Comparison of ENCODE assay signal across 8 mouse cellular contexts in genomic region chr7:45015957-45016612, GRCm38 (mm10). TPM values are rescaled to one million over a fixed set of nuclear protein-coding genes. Genes with fewer than 3 reads are reported as not detected.
DNase-seq lines count a peak whose midpoint lies in the region; ATAC-seq and TF ChIP-seq lines count a peak whose summit lies in the region.

Gene Scaf1 (minus strand): TSS chr7:45016363.

- H3K27me3 ChIP-seq in CH12.LX (replicated peaks), result no peaks in the 10 kb centered on the region
- H3K27me3 ChIP-seq in forebrain, embryonic 11.5 days (ENCODE audit: control insufficient read depth, insufficient read depth, low read length), result no peaks in the 10 kb centered on the region
- H3K27me3 ChIP-seq in heart, embryonic 16.5 days (ENCODE audit: control insufficient read depth, insufficient read depth, low read length), result no peaks in the 10 kb centered on the region
- peaks cover 32% of the 10 kb centered on the region for H3K27me3 ChIP-seq in liver, embryonic 15.5 days
- no peaks in the 10 kb centered on the region for H3K27me3 ChIP-seq in neural tube, embryonic 12.5 days (replicated peaks)

- no peak for TF ChIP-seq RAD21 in CH12.LX (IDR thresholded peaks at IDR 0.05; ENCODE audit: low read depth, low read length)

- ATAC-seq in forebrain, embryonic 11.5 days (replicated peaks; ENCODE audit: low FRiP score), result peak; percentile 89
- ATAC-seq in heart, embryonic 16.5 days (replicated peaks; ENCODE audit: extremely low read depth, insufficient read depth, low FRiP score), result peak; percentile 81
- ATAC-seq in liver, embryonic 15.5 days (ENCODE audit: insufficient read depth), result peak; percentile 74
- ATAC-seq in neural tube, embryonic 12.5 days (ENCODE audit: low FRiP score, low read depth), result peak; percentile 93

- peaks cover 25 to 41% of the 10 kb centered on the region in 2 experiments for H3K36me3 ChIP-seq in CH12.LX (replicated peaks in 1 of 2; ENCODE audit: control insufficient read depth in 1 of 2, insufficient read depth in 1 of 2, low read length in 1 of 2)
- H3K36me3 ChIP-seq in forebrain, embryonic 11.5 days (ENCODE audit: control insufficient read depth, insufficient read depth, low read length), result peaks cover 15% of the 10 kb centered on the region
- peaks cover 17% of the 10 kb centered on the region for H3K36me3 ChIP-seq in heart, embryonic 16.5 days (ENCODE audit: control insufficient read depth, insufficient read depth)
- peaks cover 26% of the 10 kb centered on the region for H3K36me3 ChIP-seq in liver, embryonic 15.5 days (replicated peaks)
- H3K36me3 ChIP-seq in neural tube, embryonic 12.5 days, result peaks cover 25% of the 10 kb centered on the region

- H3K4me3 ChIP-seq in CH12.LX (replicated peaks in 1 of 3; ENCODE audit: low read depth in 2 of 3, low read length in 2 of 3, poor library complexity in 1 of 3), result peak within 1 kb of the TSS; percentile 63 to 99 (median 92)
- H3K4me3 ChIP-seq in forebrain, embryonic 11.5 days (ENCODE audit: low read depth, low read length), result peak within 1 kb of the TSS; percentile 96
- peak within 1 kb of the TSS; percentile 89 for H3K4me3 ChIP-seq in heart, embryonic 16.5 days (ENCODE audit: low read length)
- H3K4me3 ChIP-seq in liver, embryonic 15.5 days (replicated peaks), result peak within 1 kb of the TSS; percentile 92
- peak within 1 kb of the TSS; percentile 95 for H3K4me3 ChIP-seq in neural tube, embryonic 12.5 days

- peak within 1 kb of the TSS; percentile 53 for H3K4me2 ChIP-seq in CH12.LX (ENCODE audit: insufficient read depth, low read depth, poor library complexity, severe bottlenecking)
- peak within 1 kb of the TSS; percentile 99 for H3K4me2 ChIP-seq in forebrain, embryonic 11.5 days (ENCODE audit: low read depth, low read length, severe bottlenecking)
- H3K4me2 ChIP-seq in heart, embryonic 16.5 days (ENCODE audit: low read depth, low read length), result peak within 1 kb of the TSS; percentile 77
- H3K4me2 ChIP-seq in liver, embryonic 15.5 days, result peak within 1 kb of the TSS; percentile 94
- H3K4me2 ChIP-seq in neural tube, embryonic 12.5 days (replicated peaks), result peak within 1 kb of the TSS; percentile 90

- no peak for TF ChIP-seq CTCF in CH12.LX (conservative IDR thresholded peaks at IDR 0.05 in 1 of 2, IDR thresholded peaks at IDR 0.05 in 1 of 2; ENCODE audit: low read depth in 2 of 2, low read length in 2 of 2)

- in situ Hi-C loops in CH12.LX (cut with MboI; ENCODE audit: low pct_ligation_motif_present, low pct_unique_long_range_greater_than_20kb, low sequenced_read_pairs), result no loop called here

- peak; percentile 65; the same call in 1 of the 2 replicates for TF ChIP-seq POLR2A in CH12.LX (IDR thresholded peaks at IDR 0.05; ENCODE audit: low read depth, low read length)

- no peaks in the 10 kb centered on the region for H3K9me3 ChIP-seq in CH12.LX (replicated peaks; ENCODE audit: low read length)
- no peaks in the 10 kb centered on the region for H3K9me3 ChIP-seq in forebrain, embryonic 11.5 days (ENCODE audit: control insufficient read depth, low read length)
- no peaks in the 10 kb centered on the region for H3K9me3 ChIP-seq in heart, embryonic 16.5 days (replicated peaks; ENCODE audit: control insufficient read depth, low read length)
- no peaks in the 10 kb centered on the region for H3K9me3 ChIP-seq in liver, embryonic 15.5 days (replicated peaks)
- H3K9me3 ChIP-seq in neural tube, embryonic 12.5 days, result no peaks in the 10 kb centered on the region

- H3K79me2 ChIP-seq in CH12.LX (replicated peaks; ENCODE audit: control insufficient read depth, extremely low read depth, insufficient read depth, poor library complexity, severe bottlenecking), result peaks cover 18% of the 10 kb centered on the region

- peak within 1 kb of the TSS; percentile 100 for H3K9ac ChIP-seq in CH12.LX (ENCODE audit: insufficient read depth, low read depth)
- H3K9ac ChIP-seq in forebrain, embryonic 11.5 days (ENCODE audit: low read length), result peak within 1 kb of the TSS; percentile 93
- peak within 1 kb of the TSS; percentile 97 for H3K9ac ChIP-seq in heart, embryonic 16.5 days (ENCODE audit: low read length)
- H3K9ac ChIP-seq in liver, embryonic 15.5 days, result peak within 1 kb of the TSS; percentile 97
- peak within 1 kb of the TSS; percentile 91 for H3K9ac ChIP-seq in neural tube, embryonic 12.5 days

- peak; percentile 99 for DNase-seq in CH12.LX (ENCODE audit: extremely low read depth)
- DNase-seq in c-Kit-positive CD71-positive TER-119-negative erythroid progenitor cells, embryonic 14.5 days (ENCODE audit: low read depth), result peak; percentile 96
- peak; percentile 100 for DNase-seq in forebrain, embryonic 11.5 days (ENCODE audit: low spot score)
- peak; percentile 99 to 100 for DNase-seq in kidney, postnatal 36 days
- peak; percentile 99 for DNase-seq in telencephalon, adult 2 months (ENCODE audit: low read depth, low spot score)

- dilution Hi-C loops in CH12.LX (cut with MboI; ENCODE audit: extremely low pct_ligation_motif_present, extremely low pct_unique_long_range_greater_than_20kb, low sequenced_read_pairs), result no loop called here

- under 1% methylated on average over 67 of the region's 69 CpGs for WGBS in forebrain, embryonic 11.5 days
- WGBS in heart, embryonic 16.5 days, result under 1% methylated on average over 69 of the region's 69 CpGs
- WGBS in liver, embryonic 15.5 days (ENCODE audit: insufficient replicate concordance), result under 1% methylated on average over 69 of the region's 69 CpGs
- under 1% methylated on average over 69 of the region's 69 CpGs for WGBS in neural tube, embryonic 12.5 days

- TF ChIP-seq EP300 in CH12.LX (IDR thresholded peaks at IDR 0.05; ENCODE audit: low read length), result no peak

- H3K4me1 ChIP-seq in CH12.LX (ENCODE audit: control insufficient read depth in 1 of 2, insufficient read depth in 2 of 2), result peaks cover 0 to 31% of the 10 kb centered on the region in 2 experiments; a peak in 2 of 4 replicates
- H3K4me1 ChIP-seq in forebrain, embryonic 11.5 days (replicated peaks; ENCODE audit: control insufficient read depth, insufficient read depth, low read length), result peaks cover 12% of the 10 kb centered on the region; the same call in 1 of the 2 replicates
- H3K4me1 ChIP-seq in heart, embryonic 16.5 days (ENCODE audit: control insufficient read depth, insufficient read depth, low read length), result peaks cover 19% of the 10 kb centered on the region
- peaks cover 57% of the 10 kb centered on the region for H3K4me1 ChIP-seq in liver, embryonic 15.5 days (replicated peaks)
- peaks cover 26% of the 10 kb centered on the region for H3K4me1 ChIP-seq in neural tube, embryonic 12.5 days

- peak within 1 kb of the TSS; percentile 81 for H3K27ac ChIP-seq in CH12.LX (ENCODE audit: insufficient read depth, low read depth)
- peak within 1 kb of the TSS; percentile 85 for H3K27ac ChIP-seq in forebrain, embryonic 11.5 days (ENCODE audit: low read depth, low read length)
- H3K27ac ChIP-seq in heart, embryonic 16.5 days (ENCODE audit: low read length), result peak within 1 kb of the TSS; percentile 99
- H3K27ac ChIP-seq in liver, embryonic 15.5 days (replicated peaks), result peak within 1 kb of the TSS; percentile 98
- H3K27ac ChIP-seq in neural tube, embryonic 12.5 days, result peak within 1 kb of the TSS; percentile 70

TF ChIP-seq in CH12.LX, 34 proteins besides CTCF, POLR2A, EP300 and RAD21 (continues in another document):
- 0 out of 2 replicates have a peak, but pooled peaks have one; percentile 13 for TF ChIP-seq UBTF (IDR thresholded peaks at IDR 0.05; ENCODE audit: low read depth, low read length)
- no peak for TF ChIP-seq ZC3H11A (IDR thresholded peaks at IDR 0.05; ENCODE audit: low read depth, low read length)
- no peak; the same call in 1 of the 2 replicates for TF ChIP-seq MYC (IDR thresholded peaks at IDR 0.05; ENCODE audit: low read depth, low read length)
- no peak for TF ChIP-seq MAFK (IDR thresholded peaks at IDR 0.05; ENCODE audit: insufficient replicate concordance, low read length)
- no peak for TF ChIP-seq ETS1 (conservative IDR thresholded peaks at IDR 0.05; ENCODE audit: low read depth, low read length)
- TF ChIP-seq CHD1 (IDR thresholded peaks at IDR 0.05; ENCODE audit: low read depth, low read length), result no peak
- TF ChIP-seq USF1 (IDR thresholded peaks at IDR 0.05; ENCODE audit: low read depth, low read length), result peak; percentile 86
- TF ChIP-seq KAT2A (IDR thresholded peaks at IDR 0.05; ENCODE audit: insufficient replicate concordance, low read length), result peak; percentile 99
- TF ChIP-seq HCFC1 (IDR thresholded peaks at IDR 0.05; ENCODE audit: low read depth, low read length), result peak; percentile 95
- no peak for TF ChIP-seq SMC3 (IDR thresholded peaks at IDR 0.05; ENCODE audit: low read depth, low read length)
- TF ChIP-seq IRF4 (IDR thresholded peaks at IDR 0.05; ENCODE audit: low read depth, low read length), result no peak; the same call in 1 of the 2 replicates
- no peak for TF ChIP-seq TBP (conservative IDR thresholded peaks at IDR 0.05; ENCODE audit: low read depth, low read length)
- peak; percentile 72 for TF ChIP-seq NRF1 (IDR thresholded peaks at IDR 0.05; ENCODE audit: low read depth, low read length)
- peak; percentile 60; the same call in 1 of the 2 replicates for TF ChIP-seq MEF2A (IDR thresholded peaks at IDR 0.05; ENCODE audit: borderline replicate concordance, low read depth, low read length)
- TF ChIP-seq TCF12 (IDR thresholded peaks at IDR 0.05; ENCODE audit: low read depth, low read length), result peak; percentile 36; the same call in 1 of the 2 replicates
- TF ChIP-seq CHD2 (IDR thresholded peaks at IDR 0.05; ENCODE audit: low read length), result peak; percentile 77
- TF ChIP-seq ZKSCAN1 (IDR thresholded peaks at IDR 0.05; ENCODE audit: borderline replicate concordance, low read depth, low read length), result no peak
- TF ChIP-seq SIN3A (IDR thresholded peaks at IDR 0.05; ENCODE audit: low read length), result peak; percentile 64; the same call in 1 of the 2 replicates
- peak; percentile 89; the same call in 1 of the 2 replicates for TF ChIP-seq GABPA (IDR thresholded peaks at IDR 0.05; ENCODE audit: insufficient replicate concordance, low read depth, low read length)
- TF ChIP-seq BHLHE40 (IDR thresholded peaks at IDR 0.05; ENCODE audit: low read depth, low read length), result peak; percentile 44
- peak; percentile 44 for TF ChIP-seq MXI1 (IDR thresholded peaks at IDR 0.05; ENCODE audit: low read depth, low read length)
- TF ChIP-seq JUN (IDR thresholded peaks at IDR 0.05; ENCODE audit: insufficient read depth, low read depth, low read length), result no peak

RNA-seq across cellular contexts. Expression of gene Scaf1, which starts in this region (rescaled TPM):
- total RNA-seq in CH12.LX (2012; rRNA removed) (15.5 and 18.2 TPM in 2 replicates), CH12.LX (2014; rRNA removed) (5.4 and 6.1 TPM in 2 replicates)
- 38.9 and 41.9 TPM in 2 replicates for polyA plus RNA-seq in CH12.LX (2012; ENCODE audit: insufficient read length, low read depth)
- polyA plus RNA-seq in forebrain, embryonic 11.5 days (2014; fragmentation: Nextera tagmentation; extraction: Ambion mirVana), result 59.9 and 60.2 TPM in 2 replicates
- polyA plus RNA-seq in heart, embryonic 16.5 days (2015; fragmentation: Nextera tagmentation; extraction: Ambion mirVana), result 22.7 and 26.4 TPM in 2 replicates
- 10.4 and 11.9 TPM in 2 replicates for polyA plus RNA-seq in liver, embryonic 15.5 days (2015; fragmentation: Nextera tagmentation; extraction: Ambion mirVana)
- 47.2 and 47.3 TPM in 2 replicates for polyA plus RNA-seq in neural tube, embryonic 12.5 days (2016; fragmentation: Nextera tagmentation; extraction: Ambion mirVana)

Comparison
In these comparisons a context has a peak if more than half of its experiments do, and no peak if none do; other contexts are left out.
1. Peak in every context shown above with its lines: DNase-seq, ATAC-seq, H3K4me3 ChIP-seq and H3K27ac ChIP-seq.